Mouse (Mus musculus): ENCODE measurements at regions not wholly inside any gene's neighbourhood (a gene's known extent, or its start where the extent isn't known, plus 50 kb on each side); places are given as distances from the start of the nearest gene placed in this dataset.

DNA sequence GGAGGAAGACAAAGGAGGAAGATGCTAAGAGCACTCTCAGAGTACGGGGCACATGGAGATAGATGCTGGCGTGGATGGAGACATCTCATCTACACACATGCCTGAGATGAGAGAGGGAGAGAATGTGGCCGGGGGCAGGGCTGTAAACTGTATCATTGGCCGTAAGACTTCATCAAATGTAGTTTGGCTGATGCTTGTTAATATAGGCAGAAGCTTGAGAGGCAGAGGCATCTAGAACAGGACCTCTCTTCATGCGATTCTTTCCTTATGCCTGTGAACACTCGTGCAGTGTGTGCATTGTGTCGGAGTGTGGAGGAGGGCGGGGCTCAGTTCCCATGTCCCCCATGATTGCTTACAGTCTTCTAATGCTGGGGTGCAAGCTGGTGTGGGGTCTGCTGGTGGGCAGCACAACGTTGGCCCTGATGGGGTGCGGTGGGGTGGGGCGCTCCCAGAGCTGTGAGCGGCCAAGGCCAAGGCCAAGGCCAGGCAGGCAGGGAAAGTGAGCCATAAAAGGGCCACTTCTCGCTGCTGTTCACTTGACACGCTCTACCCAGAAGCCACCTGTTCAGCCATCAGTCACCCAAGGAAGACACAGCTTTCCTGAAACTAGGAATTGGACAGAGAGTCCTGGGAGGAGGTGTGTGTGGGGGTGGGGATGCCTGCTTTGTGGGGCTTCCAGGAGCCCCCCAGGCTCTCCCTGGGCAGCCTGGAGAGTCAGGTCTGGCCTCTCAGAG lies 51.7 kb upstream of the Casz1 start:
- TF ChIP-seq POLR2A (IDR thresholded peaks at IDR 0.05; ENCODE audit: insufficient read depth, low read depth, low read length), result no peak
- no peak for TF ChIP-seq CTCF (IDR thresholded peaks at IDR 0.05)

Data from heart, adult 2 months (tissue).